Mouse (Mus musculus): ENCODE data around the gene Gm44503.
A peak's percentile ranks its signal among the peaks of the same experiment; 100 is the strongest.

Gene Gm44503

DNA sequence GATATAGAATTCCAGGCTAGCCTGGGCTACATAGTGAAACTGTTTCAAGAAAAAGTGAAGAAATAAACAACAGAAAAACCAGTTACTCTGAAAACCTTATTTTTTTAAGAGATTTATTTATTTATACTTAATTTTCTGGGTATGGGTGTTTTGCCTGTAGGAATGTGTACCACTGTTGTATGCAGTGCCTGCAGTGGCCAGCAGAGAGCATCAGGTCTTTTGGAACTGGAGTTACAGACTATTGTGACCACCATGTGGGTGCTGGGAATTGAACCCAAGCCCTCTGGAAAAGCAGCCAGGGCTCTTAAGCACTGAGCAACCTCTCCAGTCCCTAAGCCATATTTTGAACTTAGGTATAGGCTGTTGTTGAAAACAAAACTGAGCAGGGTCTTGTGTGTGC lies 14.3 kb downstream of the Gm44503 start:
- DNase-seq (ENCODE audit: inconsistent ontology term): no peak

DNA sequence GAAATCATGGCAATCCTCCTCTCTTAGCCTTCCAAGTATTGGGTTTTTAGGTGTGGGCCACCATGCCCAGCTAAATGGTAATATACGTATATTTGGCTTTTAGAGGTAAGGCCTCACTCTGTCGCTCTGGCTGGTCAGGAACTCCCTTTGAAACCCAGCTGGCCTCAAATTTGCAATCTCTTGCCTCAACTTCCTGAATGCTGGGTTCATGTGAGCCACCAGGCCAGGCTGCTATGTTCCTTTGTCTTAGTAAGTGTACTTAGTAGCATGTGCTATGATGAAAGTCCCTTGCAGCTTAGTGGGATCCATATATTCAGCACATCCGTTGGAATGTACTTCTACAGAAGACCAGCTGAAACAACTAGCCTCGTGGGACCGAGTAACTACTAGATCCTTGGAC lies 16.1 kb downstream of the Gm44503 start:
- DNase-seq (ENCODE audit: inconsistent ontology term): no peak

DNA sequence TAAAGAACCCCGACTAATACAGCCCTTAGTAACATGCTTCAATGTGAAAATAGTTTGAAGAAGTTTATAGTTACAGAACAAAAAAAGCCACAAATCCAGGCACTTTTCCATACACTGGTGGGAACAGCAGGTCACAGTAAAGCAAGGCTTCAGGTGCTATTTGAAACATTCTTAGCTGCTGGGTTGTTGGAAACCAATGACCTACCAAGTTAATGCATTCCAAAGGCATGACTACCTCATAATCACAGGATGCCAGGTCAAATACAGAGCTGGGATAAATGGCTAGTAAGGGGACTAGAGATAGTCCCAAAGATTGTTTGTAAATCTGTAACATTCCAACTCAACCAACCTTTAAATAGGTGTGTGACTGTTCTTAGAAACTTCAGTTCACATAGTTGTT lies 16.6 kb downstream of the Gm44503 start:
- DNase-seq (ENCODE audit: inconsistent ontology term): peak; percentile 20

DNA sequence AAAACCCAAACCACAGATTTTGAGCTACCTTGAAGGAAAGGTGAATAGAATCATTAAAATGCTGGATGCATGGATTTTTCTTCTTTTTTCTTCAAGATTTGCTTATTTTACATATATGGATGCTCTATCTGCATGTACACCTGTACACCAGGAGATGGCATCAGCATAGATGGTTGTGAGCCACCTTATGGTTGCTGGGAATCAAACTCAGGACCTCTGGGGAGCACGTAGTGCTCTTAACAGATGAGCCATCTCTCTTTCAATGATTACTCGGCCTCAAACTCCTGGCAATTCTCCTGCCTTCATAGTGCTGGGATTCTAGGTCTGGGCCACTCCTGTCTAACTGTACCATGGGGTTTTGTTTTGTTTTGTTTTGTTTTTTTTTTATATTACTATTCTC lies 24.4 kb downstream of the Gm44503 start:
- no peak for DNase-seq (ENCODE audit: inconsistent ontology term)

DNA sequence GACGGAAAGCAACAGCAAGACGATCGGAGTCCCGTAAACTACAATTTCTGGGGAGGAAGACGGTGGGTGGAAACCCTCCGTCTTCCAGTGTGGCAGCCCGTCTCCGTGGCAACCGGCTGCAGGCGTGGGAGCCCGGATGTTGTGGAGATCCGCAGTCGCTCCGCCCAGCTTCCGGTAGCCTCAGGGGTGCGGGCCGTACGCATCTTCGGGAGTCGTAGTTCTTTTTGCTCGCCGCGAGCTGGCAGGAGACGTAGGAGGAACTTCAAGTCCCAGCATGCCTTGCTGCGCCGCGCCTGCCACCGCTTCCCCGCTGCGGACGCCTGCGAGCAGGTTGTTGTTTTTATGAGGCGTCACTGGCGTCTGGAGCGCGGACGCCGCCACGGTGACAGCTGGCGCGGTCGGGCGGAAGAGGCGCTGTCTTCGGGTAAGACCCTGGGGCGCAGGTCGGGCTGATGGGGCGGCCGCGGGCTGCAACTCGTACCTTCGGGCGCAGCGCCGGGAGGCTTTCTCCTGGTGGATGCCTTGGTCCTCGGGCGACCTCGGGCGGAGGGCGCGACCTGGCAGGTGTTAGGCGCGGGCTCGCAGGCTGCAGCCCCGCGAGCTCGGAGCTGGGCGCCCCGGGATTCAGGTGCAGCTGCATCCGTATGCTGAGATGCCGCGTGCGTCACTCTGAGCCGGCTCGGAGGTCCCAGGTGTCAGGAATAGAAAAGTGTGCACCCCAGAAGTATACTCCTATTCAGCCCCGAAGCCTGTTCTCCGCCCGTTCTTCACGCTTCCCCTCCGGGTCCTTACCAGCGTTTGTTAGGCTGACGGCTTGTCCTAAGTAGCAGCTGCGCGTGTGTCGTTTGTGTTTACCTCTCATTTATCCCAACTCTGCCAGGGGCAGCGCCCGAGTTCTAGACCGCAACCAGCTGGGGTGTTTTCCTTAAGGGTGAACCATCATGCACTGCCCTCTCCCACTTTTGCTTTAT lies 26.9 kb downstream of the Gm44503 start, which contains the start of the genes Ccpg1os and Ccpg1:
Ccpg1os (minus strand) TSS at position 133 of the 971 bp plus-strand sequence.
Ccpg1 (plus strand) TSS at position 180 of the 971 bp plus-strand sequence.
- DNase-seq (ENCODE audit: inconsistent ontology term): peak; percentile 96

DNA sequence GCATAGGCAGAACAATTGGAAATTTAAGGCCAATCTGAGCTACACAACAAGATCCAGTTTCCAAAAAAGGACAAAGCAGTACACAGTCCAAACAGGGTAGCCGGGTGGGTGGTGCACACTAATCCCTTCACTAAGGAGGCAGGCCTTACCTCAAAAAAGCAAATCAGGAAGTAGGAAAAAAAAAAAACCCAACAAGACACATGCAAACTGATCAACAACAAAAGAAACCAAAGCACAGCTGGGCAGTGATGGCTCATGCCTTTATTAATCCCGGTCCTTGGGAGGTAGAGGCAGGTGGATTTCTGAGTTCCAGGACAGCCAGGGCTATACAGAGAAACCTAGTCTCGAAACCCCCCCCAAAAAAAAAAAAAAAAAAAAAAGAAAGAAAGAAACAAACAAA lies 29.1 kb downstream of the Gm44503 start:
- no peak for DNase-seq (ENCODE audit: inconsistent ontology term)

DNA sequence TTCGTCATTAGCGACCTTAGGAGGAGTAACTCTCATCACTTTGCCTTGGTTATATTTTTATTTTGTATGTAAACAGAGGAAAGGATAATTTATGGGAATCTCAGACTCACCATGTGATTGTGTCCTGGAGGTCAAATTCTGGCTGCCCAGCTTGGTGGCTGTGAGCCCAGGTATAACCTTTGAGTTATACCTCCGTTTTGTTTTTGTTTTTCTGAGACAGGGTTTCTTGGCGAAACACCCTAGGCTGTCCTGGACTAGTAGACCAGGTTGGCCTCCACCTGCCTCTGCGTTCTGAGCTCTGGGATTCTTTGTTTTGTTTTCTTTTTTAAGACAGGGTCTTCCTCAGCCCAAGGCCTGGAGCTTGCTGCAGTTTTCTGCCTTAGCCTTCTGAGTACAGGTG lies 30.1 kb downstream of the Gm44503 start:
- DNase-seq (ENCODE audit: inconsistent ontology term): no peak

DNA sequence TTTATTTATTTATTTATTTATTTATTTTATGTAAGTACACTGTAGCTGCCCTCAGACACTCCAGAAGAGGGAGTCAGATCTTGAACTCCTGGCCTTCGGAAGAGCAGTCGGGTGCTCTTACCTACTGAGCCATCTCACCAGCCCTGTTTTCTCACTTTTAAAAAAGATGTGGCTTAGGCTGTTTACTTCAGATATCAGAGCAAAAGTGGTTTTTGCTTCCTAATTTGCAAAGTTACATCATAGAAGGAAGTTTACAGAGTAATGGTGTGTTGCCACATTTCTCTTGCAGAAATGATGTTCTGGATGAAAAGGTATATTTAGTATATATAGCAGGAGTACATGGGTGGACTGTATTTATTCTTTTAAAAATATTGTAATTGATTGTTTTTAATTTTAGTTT lies 32.8 kb downstream of the Gm44503 start:
- DNase-seq (ENCODE audit: inconsistent ontology term): no peak

DNA sequence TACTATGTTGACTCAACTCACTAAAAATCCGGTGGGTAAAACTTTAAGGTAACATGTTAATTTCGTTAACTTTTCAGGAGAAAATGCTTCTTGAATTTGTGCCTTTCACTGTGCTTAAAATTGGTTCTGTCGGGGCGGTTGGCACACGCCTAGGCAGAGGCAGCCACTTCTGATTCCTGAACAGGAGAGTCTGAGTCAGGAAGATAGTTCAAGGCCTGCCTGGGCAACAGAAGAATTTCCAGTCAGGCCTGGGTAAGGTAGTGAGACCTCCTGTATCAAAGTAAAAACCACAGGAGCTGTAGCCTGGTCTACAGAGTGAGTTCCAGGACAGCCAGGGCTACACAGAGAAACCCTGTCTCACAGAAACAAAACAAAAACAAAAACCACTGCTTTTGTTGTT lies 33.9 kb downstream of the Gm44503 start:
- DNase-seq (ENCODE audit: inconsistent ontology term): no peak

DNA sequence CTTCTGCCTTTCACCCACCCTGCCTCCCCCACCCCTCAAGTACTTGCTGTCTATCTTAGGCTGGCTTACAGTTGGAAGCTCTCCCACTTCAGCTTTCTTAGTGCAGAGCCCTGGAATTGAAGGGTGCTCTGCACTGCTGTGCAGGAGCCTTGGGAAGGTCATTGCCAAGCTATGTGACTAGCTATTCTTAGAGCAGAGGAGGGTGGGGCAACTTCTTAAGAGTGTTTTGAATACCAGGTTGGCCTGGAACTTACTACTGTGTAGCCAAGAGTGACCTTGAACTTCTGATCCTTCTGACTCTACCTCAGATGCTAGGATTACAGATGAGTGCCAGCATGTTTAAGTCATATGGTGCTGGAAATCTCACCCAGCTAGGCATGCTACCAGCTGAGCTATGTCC lies 37.5 kb downstream of the Gm44503 start:
- no peak for DNase-seq (ENCODE audit: inconsistent ontology term)

DNA sequence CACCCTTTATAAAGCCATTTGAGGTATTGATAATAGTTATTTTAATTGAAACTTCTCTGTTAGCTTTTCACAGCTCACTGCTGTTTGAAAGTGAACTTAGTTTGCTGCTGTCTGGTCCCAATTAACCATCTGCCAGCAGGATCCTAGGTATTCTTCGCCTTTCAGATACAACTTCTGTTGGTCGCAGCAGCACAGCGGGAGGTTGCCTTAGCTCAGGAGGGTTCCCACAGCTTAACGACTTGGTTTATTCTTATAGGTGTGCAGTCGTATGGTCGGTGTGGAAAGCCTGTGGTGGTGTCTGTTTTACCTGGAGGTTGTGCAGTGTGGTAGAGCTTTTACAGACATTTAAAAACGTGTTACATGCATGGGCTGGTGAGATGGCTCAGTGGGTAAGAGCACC lies 38.2 kb downstream of the Gm44503 start:
- no peak for DNase-seq (ENCODE audit: inconsistent ontology term)

DNA sequence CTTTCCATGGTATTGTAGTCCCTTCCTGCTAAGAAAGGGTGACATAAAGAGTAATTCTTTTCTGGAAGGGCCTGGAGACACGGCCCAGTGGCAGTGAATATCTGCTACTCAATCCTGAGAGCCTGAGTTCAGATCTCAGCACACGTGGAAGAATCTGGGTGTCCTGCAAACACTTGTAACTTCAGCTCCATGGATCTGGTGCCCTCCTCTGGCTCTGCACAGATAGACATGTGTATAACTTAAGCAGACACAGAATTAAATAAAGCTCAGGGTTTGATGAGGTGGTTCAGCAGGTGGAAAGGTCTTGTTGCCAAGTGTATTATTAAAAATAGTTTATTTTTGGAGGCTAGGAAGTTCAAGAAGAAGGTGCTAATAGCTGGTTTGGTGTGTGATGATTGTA lies 41.8 kb downstream of the Gm44503 start:
- no peak for DNase-seq (ENCODE audit: inconsistent ontology term)

DNA sequence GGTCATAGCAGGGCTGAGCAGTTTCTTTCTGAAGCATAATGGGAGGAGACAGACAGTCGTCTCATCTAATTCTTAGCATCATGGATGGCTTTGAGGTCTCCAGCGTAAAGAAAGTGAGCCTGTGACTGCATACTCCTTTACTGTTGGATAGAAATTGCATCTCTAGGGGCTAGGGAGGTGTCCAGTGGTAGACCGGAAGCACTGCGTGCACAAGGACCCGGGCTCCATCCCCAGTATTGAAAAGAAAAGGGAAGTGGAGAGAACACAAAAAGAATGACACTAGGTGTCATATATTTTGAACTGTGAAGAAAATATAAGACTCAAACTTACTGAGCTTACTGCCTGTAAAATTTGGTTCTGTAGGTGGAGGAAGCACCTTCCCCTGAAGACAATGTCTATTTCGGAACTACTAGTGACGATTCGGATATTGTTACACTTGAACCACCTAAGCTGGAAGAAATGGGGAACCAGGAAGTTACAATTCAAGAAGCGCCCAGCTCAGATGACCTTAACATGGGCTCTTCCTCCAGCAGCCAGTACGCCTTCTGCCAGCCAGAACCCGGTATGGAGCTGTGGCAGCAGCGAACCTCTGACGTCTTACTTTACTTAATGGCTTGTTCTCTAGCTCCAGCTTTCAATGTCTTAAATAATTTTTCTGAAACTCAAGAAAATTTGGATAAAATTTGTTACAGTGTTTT lies 42.8 kb downstream of the Gm44503 start:
- no peak for DNase-seq (ENCODE audit: inconsistent ontology term)

DNA sequence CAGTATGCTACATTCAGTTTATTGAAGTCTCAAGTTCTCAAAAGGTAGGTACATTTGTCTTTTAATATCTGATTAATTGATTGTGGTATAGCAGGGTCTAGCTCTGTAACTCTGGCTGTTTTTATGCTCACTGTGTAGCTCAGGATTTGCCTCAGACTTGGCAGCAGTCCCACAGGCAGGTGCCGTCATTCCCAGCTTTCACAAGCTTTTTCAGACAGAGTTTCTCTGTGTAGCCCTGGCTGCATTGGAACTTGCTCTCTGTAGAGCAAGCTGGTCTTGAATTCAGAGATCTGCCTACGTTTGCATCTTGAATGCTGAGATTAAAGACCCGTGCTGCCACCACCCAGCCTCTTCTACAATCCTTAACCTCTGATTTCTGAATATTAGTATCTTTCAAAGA lies 43.5 kb downstream of the Gm44503 start:
- DNase-seq (ENCODE audit: inconsistent ontology term): no peak

DNA sequence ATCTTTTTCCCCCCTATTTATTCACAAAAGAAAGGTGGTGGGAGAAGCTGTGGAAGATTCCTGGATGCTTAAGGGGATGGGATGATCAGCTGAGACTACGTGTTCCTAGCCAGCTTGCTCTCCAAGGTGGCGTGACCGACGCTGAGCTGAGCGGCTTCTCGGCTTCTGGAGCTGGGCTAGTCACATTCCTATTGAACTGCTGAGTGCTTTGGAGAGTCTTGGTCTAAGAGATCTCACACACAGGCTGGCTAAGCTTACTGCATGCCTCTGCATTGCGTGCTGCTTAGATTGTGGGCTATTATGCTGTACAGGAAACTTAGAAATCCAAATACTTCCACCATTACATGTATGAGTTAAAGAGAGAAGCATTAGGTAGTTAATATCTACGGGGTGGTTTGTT lies 45.4 kb downstream of the Gm44503 start:
- no peak for DNase-seq (ENCODE audit: inconsistent ontology term)

DNA sequence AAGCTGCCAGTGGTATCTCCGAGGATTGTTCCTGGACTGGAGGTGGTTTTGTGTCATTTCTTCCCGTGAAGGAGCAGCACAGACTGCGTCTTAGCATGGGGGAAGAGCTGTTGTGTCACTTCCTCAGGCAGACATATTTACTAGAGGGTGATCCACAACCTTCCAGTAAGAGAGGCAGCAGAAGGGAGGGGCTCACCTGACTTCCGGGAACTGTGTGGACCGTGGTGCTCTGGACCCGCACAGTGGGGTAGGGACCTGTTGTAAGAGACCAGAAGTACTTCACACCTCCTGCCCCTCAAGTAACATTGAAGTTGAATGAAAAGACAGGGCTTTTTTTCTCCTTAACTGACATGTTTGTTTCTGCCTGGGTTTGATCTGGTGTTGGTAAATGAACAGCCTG lies 46.5 kb downstream of the Gm44503 start:
- no peak for DNase-seq (ENCODE audit: inconsistent ontology term)

DNA sequence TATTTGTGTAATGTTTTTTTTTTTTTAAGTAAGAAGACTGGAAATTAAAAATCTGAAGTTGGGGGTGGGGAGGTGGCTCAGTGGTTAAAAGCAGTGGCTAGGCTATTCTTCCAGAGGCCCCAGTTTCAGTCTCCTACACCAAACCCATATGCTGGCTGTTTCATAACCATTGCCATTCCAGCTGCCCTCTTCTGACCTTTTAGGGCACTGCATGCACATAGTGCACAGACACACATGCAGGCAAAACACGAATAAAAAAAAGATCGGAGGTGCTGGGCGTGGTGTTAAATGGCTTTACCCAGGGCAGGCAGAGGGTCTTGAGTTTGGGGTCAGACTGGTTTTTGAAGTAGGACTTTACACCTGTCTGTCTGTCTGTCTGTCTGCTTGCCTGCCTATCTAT lies 47.5 kb downstream of the Gm44503 start:
- DNase-seq (ENCODE audit: inconsistent ontology term): no peak

DNA sequence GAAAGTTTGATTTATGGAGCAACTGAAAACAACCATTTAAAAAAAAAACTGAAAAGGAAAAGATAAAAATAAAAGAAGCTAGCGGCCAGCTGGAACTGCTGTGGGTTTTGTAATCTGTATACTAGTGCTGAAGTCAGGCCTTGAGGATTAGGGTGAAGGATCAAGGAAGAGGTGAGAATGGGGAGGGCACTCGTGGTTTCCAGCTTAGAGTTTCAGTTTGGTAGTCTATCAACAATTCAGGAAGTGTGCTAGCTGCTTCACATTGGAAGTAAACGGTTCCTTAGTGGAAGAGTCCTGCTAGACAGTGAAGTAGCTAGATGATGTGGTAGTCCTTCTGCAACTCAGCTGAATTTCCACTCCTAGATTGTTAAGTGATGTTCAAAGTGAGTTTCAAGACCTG lies 49.7 kb downstream of the Gm44503 start:
- DNase-seq (ENCODE audit: inconsistent ontology term): no peak

DNA sequence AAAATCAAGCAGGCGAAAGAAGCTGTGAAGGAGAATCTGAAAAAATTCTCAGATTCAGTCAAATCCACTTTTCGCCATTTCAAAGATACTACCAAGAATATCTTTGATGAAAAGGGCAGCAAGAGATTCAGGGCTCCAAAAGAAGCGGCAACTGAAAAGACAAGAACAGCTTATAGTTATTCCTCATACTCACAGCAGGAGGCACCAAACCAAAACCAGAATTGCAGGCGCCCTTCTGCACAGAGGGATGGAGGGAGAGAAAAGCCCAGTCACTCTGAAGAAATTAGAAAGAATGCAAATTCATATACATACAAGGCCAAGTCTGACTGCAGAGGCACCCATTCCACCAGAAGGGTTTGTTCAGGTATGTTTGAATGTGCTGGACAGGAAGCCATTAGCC lies 54.0 kb downstream of the Gm44503 start:
- no peak for DNase-seq (ENCODE audit: inconsistent ontology term)

DNA sequence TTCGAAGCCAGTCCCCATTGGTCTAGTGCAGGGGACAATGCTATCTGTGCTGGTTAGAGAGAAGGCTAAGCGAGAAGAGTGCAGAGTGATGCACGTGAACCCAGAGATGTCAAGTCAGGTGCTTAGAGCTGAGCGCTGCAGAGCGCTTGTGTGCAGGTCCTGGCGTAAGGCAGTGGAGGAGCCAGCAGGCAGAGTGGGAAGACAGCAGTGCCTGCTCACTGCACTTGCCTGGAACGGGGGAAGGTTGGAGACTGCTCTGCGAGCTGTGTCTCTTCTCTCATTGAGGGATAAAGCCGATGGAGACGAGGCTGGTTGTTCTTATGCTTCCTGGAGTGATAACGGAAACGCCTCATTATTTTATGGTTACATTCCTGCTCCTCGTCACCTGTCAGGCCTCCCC lies 56.1 kb downstream of the Gm44503 start:
- no peak for DNase-seq (ENCODE audit: inconsistent ontology term)

DNA sequence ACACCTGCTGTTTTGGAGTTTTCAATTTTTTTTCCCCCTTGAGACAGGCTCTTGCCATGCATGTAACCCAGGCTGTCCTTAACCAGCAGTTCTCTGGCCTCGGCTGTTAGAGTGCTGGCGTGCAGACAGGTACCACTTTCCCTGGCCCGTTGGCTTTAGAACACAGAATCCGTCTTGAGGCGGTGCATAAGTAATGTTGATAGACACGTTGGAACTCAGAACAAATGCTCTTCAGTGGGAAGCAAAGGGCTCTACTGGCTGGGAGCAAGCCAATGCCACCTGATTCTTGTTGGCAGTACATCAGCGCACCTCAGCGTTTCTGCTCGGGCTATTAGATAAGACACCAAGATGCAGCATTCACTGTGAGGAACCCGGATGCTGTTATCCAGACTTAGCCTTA lies 61.2 kb downstream of the Gm44503 start:
- no peak for DNase-seq (ENCODE audit: inconsistent ontology term)

DNA sequence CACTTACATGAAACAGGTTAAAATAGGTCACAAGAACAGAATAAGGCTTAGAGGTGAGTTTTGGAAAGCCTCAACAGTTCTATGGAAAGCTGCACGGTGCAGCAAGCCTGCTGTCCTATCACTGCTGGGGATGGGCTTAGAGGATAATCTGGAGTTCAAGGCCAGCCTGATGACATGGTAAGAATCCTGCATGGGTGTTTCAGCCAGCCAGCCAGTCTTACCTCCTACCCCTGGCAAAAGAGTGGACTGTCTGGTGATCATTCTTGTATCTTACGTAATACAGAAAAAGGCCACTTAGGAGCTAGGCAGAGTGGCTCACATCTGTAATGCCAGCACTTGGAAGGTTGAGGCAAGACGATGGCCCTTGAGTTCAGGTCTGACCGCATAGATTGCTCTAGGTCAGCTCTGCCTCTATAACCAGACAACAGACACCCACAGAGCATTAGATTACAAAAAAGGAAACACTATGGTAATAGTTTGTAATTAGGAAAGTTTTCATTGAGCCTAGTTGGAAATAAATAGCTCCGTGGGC lies 62.0 kb downstream of the Gm44503 start:
- no peak for DNase-seq (ENCODE audit: inconsistent ontology term)
